Mouse (Mus musculus): ENCODE measurements at regions not wholly inside any gene's neighbourhood (a gene's known extent, or its start where the extent isn't known, plus 50 kb on each side); places are given as distances from the start of the nearest gene placed in this dataset.
"Not testable (repeated sequence)": the region's sequence is repeated elsewhere in the genome, so short reads cannot be mapped to it uniquely, and the experiment has no call there.

DNA sequence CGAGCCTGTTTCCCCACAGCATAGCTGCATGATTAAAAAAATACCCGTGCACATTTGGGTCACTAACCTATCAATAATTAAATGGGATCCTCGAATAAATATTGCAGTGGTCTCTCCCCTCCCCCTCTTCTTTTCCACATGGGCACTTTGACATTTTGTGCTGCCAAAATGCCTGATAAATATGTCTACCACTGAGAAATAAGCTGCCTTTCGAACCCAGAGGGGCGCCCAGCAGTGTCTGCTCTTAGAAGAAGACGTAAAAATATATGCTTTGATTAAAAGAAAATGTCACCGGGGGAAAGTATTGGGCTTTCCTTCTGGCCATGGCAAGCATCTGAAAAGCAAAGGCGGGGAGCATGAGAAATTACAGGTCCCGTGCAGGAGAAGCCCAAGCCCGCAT is 152.6 kb upstream of the Frmd4a start:
- no peak for DNase-seq (ENCODE audit: low spot score)

DNA sequence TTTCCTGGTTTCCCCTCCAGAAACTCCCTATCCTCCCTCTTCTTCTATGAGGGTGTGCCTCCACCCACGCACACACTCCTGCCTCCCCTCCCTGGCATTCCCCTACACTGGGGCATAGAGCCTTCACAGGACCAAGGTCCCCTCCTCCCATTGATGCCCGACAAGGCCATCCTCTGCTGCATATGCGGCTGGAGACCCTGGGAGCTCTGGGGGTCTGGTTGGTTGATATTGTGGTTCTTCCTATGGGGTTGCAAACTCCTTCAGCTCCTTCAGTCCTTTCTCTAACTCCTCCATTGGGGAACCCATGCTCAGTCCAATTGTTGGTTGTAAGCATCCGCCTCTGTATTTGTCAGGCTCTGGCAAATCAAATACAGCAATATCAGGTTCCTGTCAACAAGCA is 150.8 kb upstream of the Frmd4a start:
- DNase-seq (ENCODE audit: low spot score), result not testable (repeated sequence)

DNA sequence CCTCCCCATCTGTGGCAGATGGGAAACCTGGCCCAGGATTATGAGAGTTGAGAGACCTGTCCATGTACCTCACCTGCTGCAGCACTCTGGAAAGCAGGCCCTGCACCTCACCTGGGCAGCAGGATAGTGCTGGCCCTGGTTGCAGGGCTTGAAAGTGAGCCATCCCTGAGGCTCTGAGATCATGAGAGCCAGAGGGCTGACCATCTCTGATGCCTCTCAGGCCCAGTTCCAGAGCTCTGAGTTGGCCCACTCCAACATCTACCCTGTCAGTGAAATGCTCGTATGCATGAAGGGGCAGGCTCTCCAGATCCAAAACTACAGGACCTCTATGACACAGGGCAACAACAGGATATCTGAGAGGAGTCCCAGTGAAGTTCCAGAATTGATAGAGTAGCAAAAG is 147.8 kb upstream of the Frmd4a start:
- DNase-seq (ENCODE audit: low spot score), result no peak

- DNase-seq (ENCODE audit: low spot score), result no peak
These were observed 145.8 kb upstream of the Frmd4a start for GRCm38 (mm10) chr2:3871748-3872147.

- DNase-seq (ENCODE audit: low spot score), result no peak
These were observed 130.5 kb upstream of the Frmd4a start for GRCm38 (mm10) chr2:3887000-3887399.

GRCm38 (mm10) chr2:3887845-3888433 is 129.6 kb upstream of the Frmd4a start:
- no peak for DNase-seq (ENCODE audit: low spot score)

DNA sequence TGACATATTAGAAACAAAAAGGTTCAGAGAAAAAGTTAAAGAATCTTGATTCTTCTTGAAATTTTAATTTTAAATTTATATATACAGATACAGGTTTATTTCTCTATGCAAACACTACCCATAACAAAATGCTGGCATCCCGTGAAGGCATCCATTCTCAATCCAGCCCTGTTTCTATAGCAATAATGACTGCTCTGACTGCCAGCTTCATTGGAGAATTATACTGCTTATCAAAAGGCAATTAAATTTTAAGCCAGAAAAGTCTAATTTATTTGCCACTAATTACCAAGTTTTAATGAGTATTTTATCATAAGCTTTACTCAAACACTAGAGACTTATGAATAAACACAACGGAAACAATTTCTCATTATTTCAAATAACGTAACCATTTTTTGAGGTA is 128.1 kb upstream of the Frmd4a start:
- DNase-seq (ENCODE audit: low spot score), result no peak

DNA sequence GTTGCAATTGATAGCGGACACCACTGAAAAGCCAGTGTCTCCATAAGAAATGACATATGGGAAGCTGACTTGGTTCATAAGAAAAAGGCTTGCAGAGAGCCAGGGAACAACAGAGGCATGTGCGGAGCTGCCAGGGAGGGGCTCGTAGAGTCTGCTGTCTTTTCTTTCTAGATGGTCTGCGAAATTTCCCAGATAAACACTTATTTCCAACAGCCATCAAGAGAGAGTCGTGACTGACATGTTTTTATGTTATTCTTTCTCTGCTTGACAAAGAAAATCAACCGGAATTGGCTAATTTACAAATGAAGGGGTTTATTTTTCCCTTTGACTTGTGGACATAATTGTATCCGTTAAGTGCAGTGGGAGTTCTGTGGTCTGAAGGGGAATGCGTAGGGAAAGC is 127.1 kb upstream of the Frmd4a start:
- no peak for DNase-seq (ENCODE audit: low spot score)

- DNase-seq (ENCODE audit: low spot score), result no peak
These were observed 110.5 kb upstream of the Frmd4a start for GRCm38 (mm10) chr2:3907026-3907425.

DNA sequence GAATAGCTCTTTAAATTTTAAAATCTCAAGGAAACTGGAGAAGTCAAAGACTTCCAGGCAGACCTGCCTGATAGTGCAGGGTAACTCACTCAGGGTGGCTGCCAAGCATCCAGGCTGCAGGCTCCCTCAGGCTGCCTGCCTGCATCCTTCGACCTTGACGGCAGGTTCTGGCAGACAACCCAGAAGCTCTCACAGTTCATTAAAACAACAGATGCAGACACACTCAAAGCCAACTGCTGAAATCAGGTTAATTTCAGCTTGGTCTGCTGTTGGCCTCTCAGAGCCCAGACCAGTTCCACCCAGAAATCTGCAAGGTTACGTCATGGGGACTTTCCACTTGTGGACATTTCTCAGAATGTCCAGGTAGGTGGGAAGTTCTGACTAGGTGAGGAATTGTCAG is 109.3 kb upstream of the Frmd4a start:
- no peak for DNase-seq (ENCODE audit: low spot score)

DNA sequence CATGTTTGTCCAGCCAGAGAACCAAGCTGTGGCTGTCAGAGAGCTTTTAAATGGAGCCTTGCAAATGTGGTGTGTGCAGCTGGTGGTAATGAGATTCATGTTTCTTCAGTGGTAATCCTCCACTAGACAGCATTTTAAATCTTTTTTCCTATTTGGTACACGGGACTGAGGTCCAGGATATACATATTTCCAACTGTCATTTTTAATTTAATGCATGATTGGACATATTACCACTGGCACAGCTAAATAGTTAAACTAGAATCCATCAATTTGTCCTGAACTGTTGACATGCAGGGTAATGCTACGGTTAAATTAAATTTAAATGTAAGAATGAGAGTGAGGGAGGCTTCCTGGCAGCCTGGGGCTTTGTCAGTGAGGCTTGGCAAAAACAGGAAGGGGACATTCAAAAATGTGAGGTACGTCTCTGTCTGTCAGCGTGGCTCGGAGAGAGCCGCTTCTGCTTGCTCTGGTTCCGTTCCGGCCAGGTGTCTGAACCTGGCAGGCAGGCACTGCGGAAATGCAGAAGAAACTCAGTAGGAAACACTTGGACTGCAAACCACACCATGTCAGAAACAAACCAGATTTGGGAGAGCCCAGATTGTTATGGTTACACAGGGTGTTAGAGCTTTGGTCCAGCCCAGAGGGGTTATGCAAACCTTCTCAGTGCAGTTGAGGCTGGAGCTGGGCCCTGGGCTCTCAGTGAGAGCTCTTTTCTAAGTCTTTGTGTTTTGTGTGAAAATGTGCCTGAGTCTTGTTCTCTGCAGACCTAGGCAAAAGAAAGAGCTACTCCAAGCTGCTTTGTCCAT is 107.2 kb upstream of the Frmd4a start:
- no peak for DNase-seq (ENCODE audit: low spot score)

DNA sequence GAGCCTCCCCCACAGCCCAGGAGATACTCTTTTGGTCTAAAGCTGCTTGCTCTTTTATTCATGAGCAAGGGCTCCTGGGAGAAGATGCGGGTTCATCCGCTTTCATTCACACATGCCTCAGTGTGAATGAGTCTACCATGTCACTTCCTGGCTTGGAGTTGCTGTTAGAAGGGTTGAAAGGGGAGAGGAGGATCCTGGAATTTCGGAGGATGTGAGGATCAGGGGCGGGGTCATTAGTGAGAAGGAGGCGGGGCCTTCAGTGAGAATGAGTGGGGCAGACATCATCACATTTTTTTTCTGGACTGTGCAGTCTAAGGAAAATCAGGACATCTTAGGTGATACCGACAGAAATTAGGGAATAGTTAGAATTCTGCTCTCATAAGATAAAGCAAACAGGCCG is 102.4 kb upstream of the Frmd4a start:
- DNase-seq (ENCODE audit: low spot score), result no peak

GRCm38 (mm10) chr2:3916365-3916764 is 101.2 kb upstream of the Frmd4a start:
- DNase-seq (ENCODE audit: low spot score), result no peak

- DNase-seq (ENCODE audit: low spot score), result no peak
These were observed 99.4 kb upstream of the Frmd4a start for GRCm38 (mm10) chr2:3918156-3918555.

DNA sequence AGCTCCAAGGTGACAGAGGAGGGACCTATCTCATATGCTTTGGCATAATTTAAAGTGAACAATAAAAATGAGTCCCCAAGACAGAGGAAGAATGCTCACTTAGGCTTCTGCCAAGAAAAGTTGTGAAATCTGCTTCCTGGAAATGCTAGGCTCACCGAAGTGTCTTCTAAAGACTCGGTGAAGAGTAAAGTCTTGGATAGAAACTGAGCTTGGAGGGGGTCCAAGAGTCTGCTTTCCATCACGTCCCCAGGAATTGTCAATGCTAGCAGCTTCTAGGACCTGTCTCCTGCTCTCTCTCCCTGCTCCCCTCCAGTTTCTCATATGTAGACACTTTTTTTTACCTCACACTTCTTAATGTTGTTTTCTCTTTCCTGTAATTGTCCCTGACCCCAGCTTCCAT is 97.6 kb upstream of the Frmd4a start:
- DNase-seq (ENCODE audit: low spot score), result no peak

DNA sequence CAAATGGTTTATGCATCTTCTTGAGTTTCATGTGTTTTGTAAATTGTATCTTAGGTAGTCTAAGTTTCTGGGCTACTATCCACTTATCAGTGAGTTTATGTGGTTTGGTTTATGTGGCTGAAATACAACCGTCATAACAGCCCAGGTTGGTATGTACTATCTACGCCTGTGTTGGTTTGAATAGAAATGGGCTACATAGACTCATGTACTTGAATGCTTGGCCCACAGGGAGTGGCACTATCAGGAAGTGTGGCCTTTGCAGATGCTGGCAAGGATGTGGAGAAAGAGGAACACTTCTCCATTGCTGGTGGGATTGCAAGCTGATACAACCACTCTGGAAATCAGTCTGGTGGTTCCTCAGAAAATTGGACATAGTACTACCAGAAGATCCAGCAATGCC is 96.4 kb upstream of the Frmd4a start:
- DNase-seq (ENCODE audit: low spot score), result not testable (repeated sequence)

DNA sequence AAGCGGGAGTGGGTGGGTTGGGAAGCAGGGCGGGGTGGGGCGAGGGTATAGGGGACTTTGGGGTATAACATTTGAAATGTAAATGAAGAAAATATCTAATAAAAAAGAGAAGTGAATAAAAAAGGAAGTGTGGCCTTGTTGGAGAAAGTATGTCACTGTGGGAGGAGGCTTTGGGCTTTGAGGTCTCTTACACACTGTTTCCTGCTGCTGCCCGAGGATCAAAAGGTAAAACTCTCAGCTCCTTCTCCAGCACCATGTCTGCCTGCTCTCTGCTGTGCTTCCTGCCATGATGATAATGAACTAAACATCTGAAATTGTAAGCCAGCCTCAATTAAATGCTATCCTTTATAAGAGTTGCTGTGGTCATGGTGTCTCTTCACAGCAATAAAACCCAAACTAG is 94.8 kb upstream of the Frmd4a start:
- no peak for DNase-seq (ENCODE audit: low spot score)

GRCm38 (mm10) chr2:3924696-3925095 is 92.8 kb upstream of the Frmd4a start:
- no peak for DNase-seq (ENCODE audit: low spot score)

- DNase-seq (ENCODE audit: low spot score), result no peak
These were observed 92.3 kb upstream of the Frmd4a start for GRCm38 (mm10) chr2:3925199-3925598.

DNA sequence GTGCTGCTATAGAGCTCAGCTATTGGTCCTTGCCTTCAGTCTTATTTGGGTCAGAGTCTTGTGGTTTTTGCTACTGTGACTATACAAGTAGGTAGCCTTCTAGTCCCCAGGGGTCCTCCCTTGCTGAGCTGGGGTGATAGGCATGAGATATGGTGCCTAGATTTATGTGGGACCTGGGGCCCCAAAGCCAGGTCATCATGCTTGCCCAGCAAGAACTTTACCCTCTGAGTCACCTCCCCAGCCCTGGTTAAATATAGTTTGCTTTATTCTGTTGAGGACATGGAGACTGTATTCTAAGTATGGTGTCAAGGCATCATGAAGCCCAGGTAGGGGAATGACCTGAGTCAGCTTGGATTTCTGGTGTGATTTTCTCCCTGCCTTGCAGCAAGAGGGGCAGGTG is 91.4 kb upstream of the Frmd4a start:
- no peak for DNase-seq (ENCODE audit: low spot score)

DNA sequence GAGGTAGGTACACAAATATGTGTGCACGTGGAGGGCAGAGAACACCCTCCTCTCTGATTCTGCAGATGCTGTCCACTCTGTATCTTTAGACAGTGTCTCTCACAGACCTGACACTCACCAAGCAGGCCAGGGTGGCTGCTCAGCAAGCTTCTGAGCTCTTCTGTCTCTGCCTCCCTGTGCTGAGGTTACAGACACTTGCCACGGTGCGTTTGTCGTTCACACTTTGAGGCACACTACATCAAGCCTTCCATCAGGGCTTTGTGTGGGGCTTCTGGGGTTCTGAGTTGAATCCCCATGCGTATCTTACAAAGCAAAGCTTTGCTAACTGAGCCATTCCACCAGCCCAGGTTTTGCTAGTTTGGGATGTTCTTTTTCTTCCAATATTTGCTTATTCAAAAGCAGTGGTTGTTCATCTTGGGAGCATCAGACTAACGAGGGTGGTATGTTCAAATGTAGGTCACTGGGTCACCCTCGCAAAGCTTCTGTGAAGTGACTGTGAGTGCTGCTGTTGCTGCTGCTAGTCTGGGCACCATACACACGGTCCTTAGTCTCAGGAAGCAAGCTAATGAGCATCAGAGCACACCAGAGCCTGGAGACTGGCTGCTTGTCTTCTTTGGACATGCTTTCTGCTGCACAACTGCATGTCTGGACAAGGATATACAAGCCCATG is 90.2 kb upstream of the Frmd4a start:
- no peak for DNase-seq (ENCODE audit: low spot score)

DNA sequence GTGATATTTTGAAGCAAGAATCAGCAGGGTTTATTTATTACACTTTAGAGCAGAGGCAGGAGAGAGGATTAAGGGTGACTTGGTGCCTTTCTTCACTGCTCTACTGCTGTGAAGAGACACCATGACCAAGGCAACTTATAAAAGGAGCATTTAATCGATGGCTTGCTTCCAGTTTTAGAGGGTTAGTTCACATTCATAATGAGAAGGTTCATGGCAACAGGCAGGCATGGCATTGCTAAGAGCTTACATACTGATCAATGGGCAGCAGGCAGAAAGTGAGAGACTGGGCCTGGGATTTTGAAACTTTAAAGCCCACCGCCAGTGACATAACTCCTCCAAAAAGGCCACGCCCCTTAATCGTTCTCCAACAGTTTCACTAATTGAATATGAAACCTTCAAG is 89.7 kb upstream of the Frmd4a start:
- no peak for DNase-seq (ENCODE audit: low spot score)

DNA sequence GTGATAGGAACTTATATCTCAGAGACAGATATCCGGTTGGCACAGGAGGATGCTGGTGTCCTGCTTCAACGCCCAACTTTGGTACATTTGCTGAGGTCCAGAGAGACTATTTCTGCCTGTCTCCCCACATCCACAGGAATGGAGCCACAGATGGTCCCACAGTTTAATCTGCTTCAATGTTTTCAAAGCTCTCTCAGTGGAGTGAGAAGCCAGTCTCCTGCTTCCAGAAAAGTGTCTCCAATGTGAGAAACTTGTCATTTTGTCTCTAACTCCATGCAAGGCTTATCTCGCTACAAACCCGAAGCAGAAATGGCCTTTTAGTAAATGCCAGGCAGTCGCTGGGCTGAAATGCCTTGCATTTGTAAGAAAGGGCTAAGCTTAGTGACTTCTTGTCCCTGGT is 86.9 kb upstream of the Frmd4a start:
- no peak for DNase-seq (ENCODE audit: low spot score)
